Mouse (Mus musculus) forebrain, embryonic 15.5 days (tissue): ENCODE results near the gene Ftl1. TPM values are rescaled to one million over a fixed set of nuclear protein-coding genes. Genes with fewer than 3 reads are reported as not detected.

Source experiments
- microRNA-seq: library from miRNA; unstranded; fragments of <30 nt; microRNA quantifications from one replicate; pipeline ENCODE4, GENCODE M21; 2016
- polyA plus RNA-seq: library from polyadenylated mRNA; unstranded; fragments of >200 nt; fragmentation: Nextera tagmentation; extraction: Ambion mirVana; gene quantifications from 2 replicates; pipeline ENCODE4 v1.2.1, GENCODE M21; 2015

The Ftl1 gene
- polyA plus RNA-seq, 1 experiment from 2014 or later: 6,132 TPM

Small RNA genes lying within 50 kb of the gene (microRNA-seq; reads per million reads assigned to microRNA genes)
- gene Gm22133: not detected

Other genes with a start within 250 kb of the Ftl1 start
- 1.4 and 2.0 TPM in 2 replicates for gene Dkkl1, start 247.7 kb downstream of the Ftl1 start, polyA plus RNA-seq
- gene Tead2, start 244.1 kb downstream of the Ftl1 start, polyA plus RNA-seq: 92.8 and 106 TPM in 2 replicates
- 1.3 and 1.6 TPM in 2 replicates for gene Cd37, start 220.8 kb downstream of the Ftl1 start, polyA plus RNA-seq
- gene Slc6a16, start 218.8 kb downstream of the Ftl1 start, polyA plus RNA-seq: 0.17 and 0.20 TPM in 2 replicates
- gene Slc6a21, start 182.4 kb downstream of the Ftl1 start, polyA plus RNA-seq: not detected in 2 replicates
- gene Trpm4, start 126.1 kb downstream of the Ftl1 start, polyA plus RNA-seq: 9.3 and 11.0 TPM in 2 replicates
- 0.10 and 0.23 TPM in 2 replicates for gene Hrc, start 124.6 kb downstream of the Ftl1 start, polyA plus RNA-seq
- gene Ppfia3, start 92.9 kb downstream of the Ftl1 start, polyA plus RNA-seq: 18.3 and 20.1 TPM in 2 replicates
- gene Lin7b, start 89.3 kb downstream of the Ftl1 start, polyA plus RNA-seq: 9.1 and 10.5 TPM in 2 replicates
- gene Snrnp70, start 64.1 kb downstream of the Ftl1 start, polyA plus RNA-seq: 220 and 231 TPM in 2 replicates
- not detected in 2 replicates for gene Kcna7, start 54.2 kb downstream of the Ftl1 start, polyA plus RNA-seq
- not detected in 2 replicates for gene Ntf5, start 46.2 kb downstream of the Ftl1 start, polyA plus RNA-seq
- 0.68 and 1.4 TPM in 2 replicates for gene Lhb, start 39.1 kb downstream of the Ftl1 start, polyA plus RNA-seq
- 19.4 and 19.6 TPM in 2 replicates for gene Gys1, start 25.0 kb downstream of the Ftl1 start, polyA plus RNA-seq
- gene Ruvbl2, start 21.8 kb downstream of the Ftl1 start, polyA plus RNA-seq: 142 and 144 TPM in 2 replicates
- 288 and 289 TPM in 2 replicates for gene Bax, start 7.0 kb upstream of the Ftl1 start, polyA plus RNA-seq
- 0.14 and 0.18 TPM in 2 replicates for gene Tulp2, start 22.0 kb upstream of the Ftl1 start, polyA plus RNA-seq
- not detected in 2 replicates for gene Gm45808, start 26.9 kb upstream of the Ftl1 start, polyA plus RNA-seq
- 2.3 and 2.6 TPM in 2 replicates for gene Dhdh, start 28.9 kb upstream of the Ftl1 start, polyA plus RNA-seq
- gene Nucb1, start 50.5 kb upstream of the Ftl1 start, polyA plus RNA-seq: 95.0 and 95.7 TPM in 2 replicates
- gene Ppp1r15a, start 66.4 kb upstream of the Ftl1 start, polyA plus RNA-seq: 15.4 and 15.6 TPM in 2 replicates
- gene Plekha4, start 66.4 kb upstream of the Ftl1 start, polyA plus RNA-seq: 0.72 and 0.92 TPM in 2 replicates
- not detected in 2 replicates for gene Hsd17b14, start 95.0 kb upstream of the Ftl1 start, polyA plus RNA-seq
- 21.6 and 23.3 TPM in 2 replicates for gene Bcat2, start 110.3 kb upstream of the Ftl1 start, polyA plus RNA-seq
- not detected in 2 replicates for gene Fgf21, start 155.6 kb upstream of the Ftl1 start, polyA plus RNA-seq
- not detected in 2 replicates for gene Fut1, start 157.4 kb upstream of the Ftl1 start, polyA plus RNA-seq
- 0.17 TPM in 1 of 2 replicates, not detected in the other for gene Izumo1, start 161.9 kb upstream of the Ftl1 start, polyA plus RNA-seq
- 15.5 and 16.6 TPM in 2 replicates for gene Rasip1, start 167.6 kb upstream of the Ftl1 start, polyA plus RNA-seq
- gene Mamstr, start 180.1 kb upstream of the Ftl1 start, polyA plus RNA-seq: 2.5 and 2.7 TPM in 2 replicates
- gene Fut2, start 206.5 kb upstream of the Ftl1 start, polyA plus RNA-seq: 0.31 TPM in 1 of 2 replicates, not detected in the other
- gene Ntn5, start 224.1 kb upstream of the Ftl1 start, polyA plus RNA-seq: 0.29 and 0.45 TPM in 2 replicates
- gene Sec1, start 234.5 kb upstream of the Ftl1 start, polyA plus RNA-seq: 0.14 TPM in 1 of 2 replicates, not detected in the other
- 39.0 and 39.8 TPM in 2 replicates for gene Car11, start 240.0 kb upstream of the Ftl1 start, polyA plus RNA-seq
- 3.6 and 4.1 TPM in 2 replicates for gene Dbp, start 245.2 kb upstream of the Ftl1 start, polyA plus RNA-seq